Mouse (Mus musculus) left cerebral cortex, adult 2 months (tissue): Measurements from ENCODE around the gene Guca1b. TPM values are rescaled to one million over a fixed set of nuclear protein-coding genes. Genes with fewer than 3 reads are reported as not detected.
A peak's percentile ranks its signal among the peaks of the same experiment; 100 is the strongest.
"Not testable (repeated sequence)": the region's sequence is repeated elsewhere in the genome, so short reads cannot be mapped to it uniquely, and the experiment has no call there.

Source experiments
- DNase-seq, 2 experiments: peaks; one replicate each; pipeline ENCODE4 v3.0.0; 2021 to 2022; ENCODE audit warnings: low spot score in 2 of 2, mixed read lengths in 1 of 2; ENCODE audit errors: extremely low spot score in 1 of 2
- H3K27ac ChIP-seq: fragments of 200-600 bp; 2 replicates; pipeline ENCODE4 v1.8.1; 2022
- H3K4me3 ChIP-seq: fragments of 200-600 bp; 2 replicates; pipeline ENCODE4 v1.8.1; 2022
- CTCF ChIP-seq: fragments of 200-600 bp; IDR thresholded peaks from 2 replicates; pipeline ENCODE4 v1.8.1; 2022; ENCODE audit warnings: antibody characterized with exemption, mild to moderate bottlenecking, moderate library complexity
- intact Hi-C: fragments of 180-260 bp; cut with DNase I; formaldehyde crosslinking; loops from one replicate; pipeline ENCODE4 v1.15.1; 2025
- total RNA-seq, 2 experiments: library from RNA; stranded (reverse); gene quantifications; 2 replicates each; pipeline ENCODE4 v1.2.3; 2021

Gene Guca1b
- total RNA-seq, 2 experiments from 2014 or later = 1.8 to 2.9 TPM

- intact Hi-C loops = no loop called here
- H3K4me3 ChIP-seq = no peak overlapping the region
- no peak for DNase-seq
- TF ChIP-seq CTCF = no peak
- no peak overlapping the region for H3K27ac ChIP-seq
Measured at GRCm38 (mm10) chr17:47383266-47383665, 1.9 kb upstream of the Guca1b start.

- intact Hi-C loops = no loop called here
Measured at GRCm38 (mm10) chr17:47384064-47384463, 1.1 kb upstream of the Guca1b start.

GRCm38 (mm10) chr17:47386649-47387048, 1.5 kb downstream of the Guca1b start:
- no peak for DNase-seq
- peak; percentile 74 for TF ChIP-seq CTCF
- intact Hi-C loops = loop anchor here (5.0 kb wide), 1 partner anchor 96 kb away; no protein-coding TSS in a partner anchor
- Histone ChIP-seq H3K4me3 (no peak overlapping the region), H3K27ac (no peak overlapping the region)

More at GRCm38 (mm10) chr17:47384064-47384463, 1.1 kb upstream of the Guca1b start:
- Histone ChIP-seq H3K27ac (no peak overlapping the region), H3K4me3 (no peak overlapping the region)
- TF ChIP-seq CTCF = peak; percentile 14
- no peak for DNase-seq

- DNase-seq = no peak
- Histone ChIP-seq H3K4me3 (no peak overlapping the region), H3K27ac (no peak overlapping the region)
- intact Hi-C loops = no loop called here
- no peak for TF ChIP-seq CTCF
Measured at GRCm38 (mm10) chr17:47394223-47394869, 9.2 kb downstream of the Guca1b start.

GRCm38 (mm10) chr17:47395376-47395913, 10.3 kb downstream of the Guca1b start:
- TF ChIP-seq CTCF = no peak
- no peak overlapping the region for H3K27ac ChIP-seq
- DNase-seq = no peak
- intact Hi-C loops = no loop called here
- peak overlapping the region; percentile 21; the same call in 1 of the 2 replicates for H3K4me3 ChIP-seq

- no peak for DNase-seq
- intact Hi-C loops = no loop called here
- no peak overlapping the region for H3K27ac ChIP-seq
- H3K4me3 ChIP-seq = no peak overlapping the region
- TF ChIP-seq CTCF = no peak
Measured at GRCm38 (mm10) chr17:47399091-47399490, 13.9 kb downstream of the Guca1b start.

GRCm38 (mm10) chr17:47400451-47400850, 15.3 kb downstream of the Guca1b start, which contains the start of gene Guca1a:
Guca1a (minus strand) TSS chr17:47400584.
- TF ChIP-seq CTCF = no peak
- DNase-seq = no peak
- H3K27ac ChIP-seq = no peak within 1 kb of the TSS
- intact Hi-C loops = no loop called here
- H3K4me3 ChIP-seq = no peak within 1 kb of the TSS

GRCm38 (mm10) chr17:47407717-47408557, 22.7 kb downstream of the Guca1b start:
- no peak for TF ChIP-seq CTCF
- no peak for DNase-seq
- Histone ChIP-seq H3K27ac (no peak overlapping the region), H3K4me3 (no peak overlapping the region)
- intact Hi-C loops = loop anchor here (5.0 kb wide), 1 partner anchor 74 kb away; no protein-coding TSS in a partner anchor

GRCm38 (mm10) chr17:47408558-47408898, 23.3 kb downstream of the Guca1b start:
- intact Hi-C loops = loop anchor here (5.0 kb wide), 1 partner anchor 74 kb away; no protein-coding TSS in a partner anchor

GRCm38 (mm10) chr17:47409897-47410861, 25.0 kb downstream of the Guca1b start:
- intact Hi-C loops = loop anchor here (5.0 kb wide), 1 partner anchor 72 kb away; no protein-coding TSS in a partner anchor
- H3K4me3 ChIP-seq = peak overlapping the region; percentile 14
- not testable (repeated sequence) for H3K27ac ChIP-seq
- DNase-seq = peak; percentile 23 to 26

More at GRCm38 (mm10) chr17:47408558-47408898, 23.3 kb downstream of the Guca1b start:
- DNase-seq = peak; percentile 23 to 40
- Histone ChIP-seq H3K27ac (no peak overlapping the region), H3K4me3 (no peak overlapping the region)
- TF ChIP-seq CTCF = peak; percentile 70

- no peak for TF ChIP-seq CTCF
- intact Hi-C loops = no loop called here
- Histone ChIP-seq H3K4me3 (no peak overlapping the region), H3K27ac (no peak overlapping the region)
- DNase-seq = no peak
Measured at GRCm38 (mm10) chr17:47420195-47420594, 35.0 kb downstream of the Guca1b start.
